Mouse (Mus musculus) hindbrain, embryonic 13.5 days (tissue): ENCODE measurements at regions not wholly inside any gene's neighbourhood (a gene's known extent, or its start where the extent isn't known, plus 50 kb on each side); places are given as distances from the start of the nearest gene placed in this dataset.

Source experiments
- ATAC-seq: fragments of 200-750 bp; cut with Nextera tagmentation; 2 replicates; pipeline ENCODE4 v1.8.0; 2017; ENCODE audit warnings: moderate TSS enrichment; ENCODE audit not compliant: low FRiP score
- H3K27ac ChIP-seq: fragments of 300-500 bp; sonication (generic); 2 replicates; pipeline ENCODE4 v1.5.1; 2015; ENCODE audit warnings: inconsistent platforms, mild to moderate bottlenecking, moderate library complexity
- H3K27me3 ChIP-seq: fragments of 300-500 bp; sonication (generic); 2 replicates; pipeline ENCODE4 v1.6.1; 2015; ENCODE audit warnings: mild to moderate bottlenecking, inconsistent platforms
- H3K36me3 ChIP-seq: fragments of 300-500 bp; sonication (generic); 2 replicates; pipeline ENCODE4 v1.6.1; 2015; ENCODE audit warnings: mild to moderate bottlenecking, inconsistent platforms
- H3K4me1 ChIP-seq: fragments of 300-500 bp; sonication (generic); replicated peaks from 2 replicates; pipeline ENCODE4 v1.6.1; 2015; ENCODE audit warnings: inconsistent platforms
- H3K4me2 ChIP-seq: fragments of 300-500 bp; sonication (generic); 2 replicates; pipeline ENCODE4 v1.6.1; 2015; ENCODE audit warnings: inconsistent platforms, mild to moderate bottlenecking, moderate library complexity
- H3K4me3 ChIP-seq: fragments of 300-500 bp; sonication (generic); 2 replicates; pipeline ENCODE4 v1.5.1; 2015; ENCODE audit warnings: mild to moderate bottlenecking, inconsistent platforms
- H3K9ac ChIP-seq: fragments of 300-500 bp; sonication (generic); 2 replicates; pipeline ENCODE4 v1.6.1; 2015; ENCODE audit warnings: mild to moderate bottlenecking, inconsistent platforms
- H3K9me3 ChIP-seq: fragments of 300-500 bp; sonication (generic); 2 replicates; pipeline ENCODE4 v1.6.1; 2016; ENCODE audit warnings: inconsistent platforms
- WGBS: fragments of 180-500 bp; shearing (Covaris S2); methylation state at CpG from one replicate; pipeline ENCODE4 v1.1.7; 2015; 5-methylcytosine and 5-hydroxymethylcytosine counted together

GRCm38 (mm10) chr17:49367791-49368190 is 60.4 kb upstream of the Mocs1 start:
- no peaks in the 10 kb centered on the region for H3K4me1 ChIP-seq

GRCm38 (mm10) chr17:49368476-49369269 is 59.5 kb upstream of the Mocs1 start:
- Histone ChIP-seq H3K4me3 (no peak overlapping the region), H3K9me3 (no peaks in the 10 kb centered on the region), H3K4me1 (no peaks in the 10 kb centered on the region), H3K36me3 (no peaks in the 10 kb centered on the region), H3K27ac (no peak overlapping the region), H3K4me2 (no peak overlapping the region), H3K9ac (no peak overlapping the region), H3K27me3 (peaks cover 5% of the 10 kb centered on the region; the same call in 1 of the 2 replicates)
- 70% methylated on average over 2 of the region's 2 CpGs for WGBS
- no peak for ATAC-seq

More at GRCm38 (mm10) chr17:49367791-49368190, 60.4 kb upstream of the Mocs1 start:
- no peak overlapping the region for H3K27ac ChIP-seq
- H3K9me3 ChIP-seq: no peaks in the 10 kb centered on the region
- 84% methylated on average over 4 of the region's 4 CpGs for WGBS
- no peak overlapping the region for H3K4me3 ChIP-seq
- H3K9ac ChIP-seq: no peak overlapping the region
- ATAC-seq: no peak
- no peak overlapping the region for H3K4me2 ChIP-seq
- no peaks in the 10 kb centered on the region for H3K36me3 ChIP-seq
- no peaks in the 10 kb centered on the region for H3K27me3 ChIP-seq

- WGBS: 68% methylated on average over 11 of the region's 11 CpGs
- peaks cover 9% of the 10 kb centered on the region; the same call in 1 of the 2 replicates for H3K27me3 ChIP-seq
- H3K36me3 ChIP-seq: no peaks in the 10 kb centered on the region
- no peak overlapping the region for H3K4me3 ChIP-seq
- H3K9ac ChIP-seq: no peak overlapping the region
- H3K27ac ChIP-seq: no peak overlapping the region
- no peaks in the 10 kb centered on the region for H3K9me3 ChIP-seq
- no peak for ATAC-seq
- no peak overlapping the region for H3K4me2 ChIP-seq
- H3K4me1 ChIP-seq: no peaks in the 10 kb centered on the region
These were observed 50.5 kb upstream of the Mocs1 start for GRCm38 (mm10) chr17:49377626-49378025.
